Mouse (Mus musculus): ENCODE data around the gene Chpf.

Chpf gene

GRCm38 (mm10) chr1:75478916-75479634, at the start of gene Chpf, which contains the start of gene Tmem198:
Gene Chpf (minus strand): TSS chr1:75479307.
Gene Tmem198 (plus strand): TSS chr1:75479532.
- peak; percentile 98 for DNase-seq

- DNase-seq, result no peak
Observed at GRCm38 (mm10) chr1:75524679-75525078, 45.6 kb upstream of the Chpf start.

GRCm38 (mm10) chr1:75521321-75522031, 42.4 kb upstream of the Chpf start, which contains the start of gene Stk11ip:
Gene Stk11ip (plus strand): TSS chr1:75521529.
- DNase-seq, result peak; percentile 95 to 97

GRCm38 (mm10) chr1:75519576-75519975, 40.5 kb upstream of the Chpf start:
- peak in 1 of 2 experiments; percentile 43 for DNase-seq

GRCm38 (mm10) chr1:75518427-75518826, 39.3 kb upstream of the Chpf start:
- no peak for DNase-seq

DNA sequence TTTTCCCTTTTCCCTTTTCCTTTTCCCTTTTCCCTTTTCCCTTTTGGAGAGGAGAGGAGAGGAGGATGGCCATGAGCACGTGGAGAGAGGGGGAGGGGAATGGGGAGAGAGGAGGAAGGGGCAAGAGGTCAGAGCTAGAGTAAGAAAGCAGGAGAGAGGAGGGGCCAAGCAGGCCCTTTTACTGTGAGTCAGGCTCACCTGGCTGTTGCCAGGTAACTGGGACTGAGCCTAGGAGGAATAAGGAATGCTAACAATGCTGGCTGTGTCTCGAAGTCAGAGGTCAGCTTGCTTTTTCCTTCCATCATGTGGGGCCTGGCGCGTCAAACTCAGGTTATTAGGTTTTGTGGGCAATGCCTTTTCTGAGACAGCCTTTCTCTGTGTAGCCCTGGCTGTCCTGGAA, 38.9 kb upstream of the Chpf start:
- DNase-seq, result peak in 1 of 2 experiments; percentile 33

DNA sequence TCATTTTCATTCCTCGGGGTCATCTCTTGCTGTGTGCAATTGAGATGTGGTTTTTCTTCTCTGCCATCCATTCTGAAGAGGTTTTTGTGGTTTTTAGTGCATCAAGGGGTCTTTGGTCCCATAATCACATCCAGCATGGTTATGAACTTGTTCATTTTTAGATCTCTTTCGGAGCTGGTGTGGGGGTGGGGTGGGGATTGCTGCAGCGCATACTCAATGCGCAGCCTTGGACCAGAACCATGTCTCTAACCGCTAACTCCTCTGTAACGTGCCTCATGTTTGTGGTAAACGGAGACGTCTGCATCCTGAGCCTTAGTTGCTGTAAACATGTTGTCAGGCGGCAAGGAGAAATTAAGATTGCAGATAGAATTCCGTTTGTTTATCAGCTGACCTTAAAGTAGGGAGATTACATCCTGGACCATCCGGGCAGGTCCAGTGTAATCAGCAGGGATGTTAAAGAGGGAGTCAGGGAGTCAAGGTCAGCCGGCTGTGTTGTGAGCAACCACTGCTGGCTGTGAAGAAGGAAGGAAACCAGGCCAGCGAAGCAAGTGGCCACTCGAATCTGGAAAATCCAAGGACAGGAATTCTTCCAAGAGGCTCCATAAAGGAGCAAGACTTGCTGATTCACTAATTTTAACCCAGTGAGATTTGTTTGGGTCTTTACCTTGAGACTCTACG, 37.7 kb upstream of the Chpf start:
- DNase-seq, result no peak

DNA sequence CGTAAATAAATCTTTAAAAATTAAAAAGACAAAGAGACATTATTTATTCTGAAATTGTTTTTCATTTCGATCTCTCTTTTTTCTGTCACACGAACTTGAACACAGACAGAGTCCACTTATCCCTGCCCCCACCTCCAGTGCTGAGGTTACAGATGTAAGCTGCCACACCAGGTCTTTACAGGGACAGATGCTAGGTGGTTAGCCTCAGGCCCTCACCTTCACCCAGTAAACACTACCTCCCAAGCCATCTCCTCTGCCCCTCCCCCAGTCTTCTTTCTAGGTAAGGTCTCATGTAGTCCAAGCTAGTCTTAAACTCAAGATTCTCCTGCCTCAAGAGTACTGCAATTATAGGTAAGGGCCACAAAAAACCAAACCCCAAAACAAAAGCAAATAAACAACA, 33.4 kb upstream of the Chpf start:
- DNase-seq, result no peak

GRCm38 (mm10) chr1:75511437-75512210, 32.5 kb upstream of the Chpf start:
- peak in 1 of 2 experiments; percentile 46 for DNase-seq

GRCm38 (mm10) chr1:75510154-75510553, 31.0 kb upstream of the Chpf start:
- DNase-seq, result no peak

- no peak for DNase-seq
Observed at GRCm38 (mm10) chr1:75509586-75509985, 30.5 kb upstream of the Chpf start.

DNA sequence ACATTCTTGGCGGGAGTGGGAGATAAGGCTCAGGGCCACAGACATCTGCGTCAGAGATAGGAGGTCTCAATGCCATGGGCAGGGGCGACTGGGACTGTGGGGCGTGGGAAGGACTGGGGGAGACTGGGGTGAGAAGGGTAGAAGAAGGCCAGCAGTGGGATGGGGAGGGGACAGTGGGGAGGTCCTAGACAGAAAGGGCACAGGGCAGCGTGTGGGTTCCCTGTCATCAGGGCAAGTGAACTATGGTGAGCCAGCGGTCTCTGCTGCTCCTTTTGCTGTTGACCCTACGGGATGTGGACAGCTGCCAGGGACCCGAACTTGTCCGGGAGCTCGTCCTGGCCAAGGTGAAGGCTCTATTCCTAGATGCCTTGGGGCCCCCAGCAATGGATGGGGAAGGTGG, 27.9 kb upstream of the Chpf start, which contains the start of gene Inha:
Gene Inha (plus strand): TSS at position 72 of the 400 bp plus-strand sequence.
- no peak for DNase-seq

GRCm38 (mm10) chr1:75505956-75506831, 27.1 kb upstream of the Chpf start, which contains the start of gene Obsl1:
Gene Obsl1 (minus strand): TSS chr1:75506452.
- DNase-seq, result peak; percentile 86 to 92

DNA sequence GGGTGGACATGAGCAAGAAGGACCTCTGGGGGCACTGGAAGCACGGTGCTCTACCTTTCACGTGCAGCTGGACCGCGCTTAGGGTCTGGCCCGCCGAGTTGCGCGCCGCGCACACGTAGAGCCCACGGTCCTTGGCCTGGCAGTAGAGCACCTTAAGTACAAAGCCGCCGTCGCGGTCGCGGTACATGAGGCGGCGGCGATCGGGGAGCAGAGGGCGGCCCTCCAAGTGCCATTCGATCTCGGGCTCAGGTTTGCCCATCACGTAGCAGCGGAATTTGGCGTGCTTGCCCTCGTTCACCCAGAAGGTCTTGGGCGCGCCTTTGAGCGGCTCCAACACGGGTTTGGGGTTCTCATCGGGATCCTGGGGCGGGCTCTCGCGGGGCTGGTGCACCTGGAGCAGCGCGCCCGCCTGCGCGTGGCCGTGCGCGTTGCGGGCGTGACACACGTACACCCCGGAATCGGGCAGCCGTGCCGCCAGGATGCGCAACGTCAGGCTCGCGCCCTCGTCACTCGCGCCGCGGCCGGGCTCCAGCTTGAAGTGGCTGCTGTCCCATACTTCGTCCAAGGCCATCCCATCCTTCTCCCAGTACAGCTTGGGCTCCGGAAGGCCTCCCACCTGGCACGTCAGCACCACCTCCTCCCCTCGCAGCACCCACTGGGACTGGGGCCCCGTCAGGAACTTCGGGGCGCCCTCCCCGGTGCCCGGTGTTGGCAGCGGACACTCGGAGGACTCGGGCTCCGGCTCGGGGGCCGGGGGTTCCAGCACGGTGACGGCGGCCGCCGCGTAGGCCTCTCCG, 26.2 kb upstream of the Chpf start:
- peak; percentile 71 to 81 for DNase-seq

DNA sequence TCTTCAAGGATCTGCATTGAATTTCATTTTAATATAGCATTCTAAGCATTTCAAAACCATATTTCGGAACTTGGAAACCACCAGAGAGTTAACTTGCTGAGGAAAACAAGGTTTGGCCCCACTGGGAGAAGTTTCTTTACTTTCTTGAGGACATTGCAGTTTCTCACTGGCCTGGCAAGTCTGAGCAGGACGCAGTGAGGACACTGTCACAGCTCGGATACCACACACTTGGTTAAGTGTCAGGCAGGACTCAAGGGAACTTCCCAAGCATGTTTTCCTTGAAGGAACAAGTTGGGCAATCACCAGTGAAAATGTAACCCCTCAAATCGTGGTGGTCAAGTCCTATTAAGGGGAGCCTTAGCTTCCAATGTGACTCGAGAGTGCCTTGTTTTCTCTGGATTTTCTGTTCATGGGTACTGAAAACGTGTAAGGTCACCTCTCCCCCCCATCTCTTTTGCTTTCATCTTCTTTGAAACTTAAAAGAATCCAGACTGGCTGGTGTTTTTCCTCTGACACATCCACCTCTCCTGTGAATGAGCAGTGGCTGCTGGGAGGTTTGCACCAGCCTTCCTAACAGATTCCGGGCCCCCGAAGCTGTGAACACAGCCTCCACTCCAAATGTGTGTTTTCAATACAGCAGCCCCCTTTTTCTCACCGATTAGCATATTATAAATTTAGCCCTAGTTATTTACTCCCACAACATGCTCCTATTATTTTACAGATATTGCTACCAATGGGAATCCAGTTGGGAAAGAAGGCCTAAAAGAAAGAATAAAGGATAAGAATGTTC, 25.3 kb upstream of the Chpf start:
- no peak for DNase-seq

GRCm38 (mm10) chr1:75503651-75503980, 24.5 kb upstream of the Chpf start:
- no peak for DNase-seq

- no peak for DNase-seq
Observed at GRCm38 (mm10) chr1:75502945-75503650, 24.0 kb upstream of the Chpf start.

GRCm38 (mm10) chr1:75501905-75502304, 22.8 kb upstream of the Chpf start:
- no peak for DNase-seq

DNA sequence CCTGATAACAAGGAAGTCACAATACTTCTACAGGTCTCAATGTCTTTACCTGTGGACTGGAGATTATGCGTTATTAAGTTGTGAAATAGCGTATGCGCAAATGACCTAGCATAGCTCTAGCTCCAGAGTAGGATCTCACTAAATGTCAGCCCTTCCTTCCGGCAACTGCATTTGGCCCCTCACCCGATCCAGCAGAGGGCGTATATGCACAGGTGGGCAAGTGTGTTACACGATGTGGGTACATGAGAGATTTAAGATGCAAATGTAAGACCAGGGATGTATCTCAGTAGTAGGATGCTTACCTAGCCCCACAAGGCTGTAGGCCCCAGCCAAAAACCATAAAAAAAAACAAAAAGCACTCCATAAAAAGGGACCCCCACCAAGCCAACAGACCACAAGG, 20.3 kb upstream of the Chpf start:
- DNase-seq, result no peak

Measured in kidney, postnatal 4 days (tissue).